Mouse (Mus musculus) stomach, postnatal 0 days (tissue): Measurements from ENCODE around the gene Rnf2.

ENCODE experiments used
- CTCF ChIP-seq: IDR thresholded peaks from 2 replicates; pipeline ENCODE4 v1.5.1; 2016; ENCODE audit warnings: antibody characterized with exemption, low read depth, mild to moderate bottlenecking, moderate library complexity
- EP300 ChIP-seq: optimal IDR thresholded peaks from 2 replicates; pipeline ENCODE3; 2016; ENCODE audit warnings: antibody characterized with exemption

DNA sequence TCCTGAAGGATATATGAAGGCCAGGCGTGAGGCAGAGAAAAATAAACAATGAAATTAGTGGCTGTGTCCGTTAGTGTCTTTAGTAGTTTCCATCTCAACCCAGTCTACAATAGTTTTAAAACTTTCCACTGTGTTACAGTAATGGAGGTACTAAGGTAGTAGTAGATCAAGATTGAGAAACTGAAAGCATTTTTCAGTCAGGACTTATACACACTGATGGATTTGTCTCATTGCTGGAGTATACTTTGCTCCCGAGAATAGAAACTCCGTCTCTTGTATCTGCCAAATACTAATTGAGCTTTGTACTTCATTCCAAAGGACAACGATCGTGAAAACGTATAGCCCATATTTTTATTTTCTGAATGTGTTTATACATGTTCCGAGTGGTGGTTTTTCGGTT, 71.4 kb downstream of the Rnf2 start:
- TF ChIP-seq CTCF (no peak), EP300 (no peak)
